ENCODE assay signal across 27 mouse cellular contexts in genomic region chr2:34903191-34903590, GRCm38 (mm10). TPM values are rescaled to one million over a fixed set of nuclear protein-coding genes. Genes with fewer than 3 reads are reported as not detected.
DNase-seq lines count a peak whose midpoint lies in the region; ATAC-seq and TF ChIP-seq lines count a peak whose summit lies in the region.
"Had no signal": no experiment of that assay in that cellular context is flagged by ENCODE, and none has a peak within 500 bp of the region (broad histone marks: within the 10 kb centered on the region; RNA-seq: fewer than 3 reads in every experiment).

No protein-coding gene starts in this region.

- no peaks in the 10 kb centered on the region for H3K9me3 ChIP-seq in liver, embryonic 11.5 days (ENCODE audit: control insufficient read depth, low read length)
- H3K9me3 ChIP-seq in lung, embryonic 16.5 days (ENCODE audit: control insufficient read depth, low read length), result no peaks in the 10 kb centered on the region
- H3K9me3 ChIP-seq: embryonic facial prominence, embryonic 12.5 days; embryonic facial prominence, embryonic 15.5 days; G1E; heart, embryonic 10.5 days; hindbrain, embryonic 12.5 days; hindbrain, embryonic 15.5 days had no signal

- TF ChIP-seq CTCF in liver, adult 2 months (IDR thresholded peaks at IDR 0.05; ENCODE audit: low read depth, low read length), result no peak
- no peak for TF ChIP-seq CTCF in bone marrow, adult 2 months (IDR thresholded peaks at IDR 0.05; ENCODE audit: control insufficient read depth, insufficient read depth, low read length)

- no peak overlapping the region for H3K4me3 ChIP-seq in liver, adult 2 months (ENCODE audit: insufficient read depth, low read depth, low read length)
- no peak overlapping the region for H3K4me3 ChIP-seq in liver, embryonic 11.5 days (ENCODE audit: low read depth, low read length)
- no peak overlapping the region for H3K4me3 ChIP-seq in lung, embryonic 16.5 days (ENCODE audit: low read length)
- H3K4me3 ChIP-seq in bone marrow, adult 2 months (replicated peaks; ENCODE audit: control insufficient read depth, low read depth, low read length), result no peak overlapping the region
- H3K4me3 ChIP-seq: embryonic facial prominence, embryonic 12.5 days; embryonic facial prominence, embryonic 15.5 days; heart, adult 2 months; heart, embryonic 10.5 days; hindbrain, embryonic 12.5 days; hindbrain, embryonic 15.5 days had no signal

- H3K9ac ChIP-seq in liver, adult 2 months (ENCODE audit: low read depth, low read length), result peak overlapping the region; percentile 4; the same call in 1 of the 2 replicates
- no peak overlapping the region for H3K9ac ChIP-seq in liver, embryonic 11.5 days (ENCODE audit: low read depth, low read length)
- H3K9ac ChIP-seq in lung, embryonic 16.5 days (ENCODE audit: low read length), result peak overlapping the region; percentile 26; the same call in 1 of the 2 replicates
- H3K9ac ChIP-seq: embryonic facial prominence, embryonic 15.5 days; forebrain, postnatal 0 days; hindbrain, embryonic 12.5 days; hindbrain, embryonic 15.5 days had no signal

- no peaks in the 10 kb centered on the region for H3K27me3 ChIP-seq in liver, adult 2 months (ENCODE audit: control insufficient read depth, insufficient read depth, low read length)
- no peaks in the 10 kb centered on the region for H3K27me3 ChIP-seq in liver, embryonic 11.5 days (replicated peaks; ENCODE audit: control insufficient read depth, insufficient read depth, low read length)
- no peaks in the 10 kb centered on the region for H3K27me3 ChIP-seq in lung, embryonic 16.5 days (ENCODE audit: control insufficient read depth, insufficient read depth, low read depth, low read length)
- H3K27me3 ChIP-seq: CH12.LX; embryonic facial prominence, embryonic 15.5 days; hindbrain, embryonic 12.5 days; hindbrain, embryonic 15.5 days; Patski had no signal

- WGBS in liver, adult 2 months, result 57% methylated on average over 7 of the region's 7 CpGs
- 84% methylated on average over 7 of the region's 7 CpGs for WGBS in liver, embryonic 11.5 days
- 81% methylated on average over 7 of the region's 7 CpGs for WGBS in lung, embryonic 16.5 days
- 86% methylated on average over 7 of the region's 7 CpGs for WGBS in bone marrow, adult 2 months

- peak overlapping the region; percentile 67 for H3K27ac ChIP-seq in liver, adult 2 months (replicated peaks; ENCODE audit: insufficient read depth, low read depth, low read length)
- H3K27ac ChIP-seq in liver, embryonic 11.5 days (ENCODE audit: low read depth, low read length), result no peak overlapping the region
- H3K27ac ChIP-seq in lung, embryonic 16.5 days (ENCODE audit: low read length), result peak overlapping the region; percentile 44
- H3K27ac ChIP-seq in bone marrow, adult 2 months (ENCODE audit: control insufficient read depth, insufficient read depth, low read depth, low read length, poor library complexity), result 0 out of 2 replicates have a peak overlapping the region, but pooled peaks have one; percentile 11
- H3K27ac ChIP-seq: embryonic facial prominence, embryonic 12.5 days; embryonic facial prominence, embryonic 15.5 days; heart, adult 2 months; heart, embryonic 10.5 days; hindbrain, embryonic 12.5 days; hindbrain, embryonic 15.5 days had no signal

- no peak for ATAC-seq in cerebellum, adult (ENCODE audit: insufficient number of reproducible peaks, low FRiP score, low TSS enrichment)
- ATAC-seq in liver, embryonic 11.5 days (replicated peaks; ENCODE audit: low FRiP score), result no peak
- ATAC-seq in lung, embryonic 16.5 days (ENCODE audit: low read depth), result no peak
- no peak for ATAC-seq in frontal cortex, adult (ENCODE audit: low TSS enrichment)
- ATAC-seq: forebrain, embryonic 14.5 days; forebrain, postnatal 0 days; Patski had no signal

- TF ChIP-seq POLR2A in liver, adult 2 months (IDR thresholded peaks at IDR 0.05; ENCODE audit: extremely low read depth, insufficient read depth, low read length), result no peak
- no peak for TF ChIP-seq POLR2A in bone marrow, adult 2 months (IDR thresholded peaks at IDR 0.05; ENCODE audit: borderline replicate concordance, control insufficient read depth, low read depth, low read length)

- H3K4me1 ChIP-seq in liver, adult 2 months (ENCODE audit: control insufficient read depth, insufficient read depth, low read length), result peaks cover 10% of the 10 kb centered on the region; the same call in 1 of the 2 replicates
- peaks cover 24% of the 10 kb centered on the region for H3K4me1 ChIP-seq in liver, embryonic 11.5 days (replicated peaks; ENCODE audit: control insufficient read depth, insufficient read depth, low read length)
- peaks cover 14% of the 10 kb centered on the region for H3K4me1 ChIP-seq in lung, embryonic 16.5 days (replicated peaks; ENCODE audit: control insufficient read depth, insufficient read depth, low read length)
- H3K4me1 ChIP-seq in bone marrow, adult 2 months (ENCODE audit: control insufficient read depth, insufficient read depth, low read length), result peaks cover 1% of the 10 kb centered on the region

- H3K36me3 ChIP-seq in liver, adult 2 months (ENCODE audit: control insufficient read depth, insufficient read depth, low read length), result no peaks in the 10 kb centered on the region
- no peaks in the 10 kb centered on the region for H3K36me3 ChIP-seq in liver, embryonic 11.5 days (ENCODE audit: control insufficient read depth, insufficient read depth, low read length)
- no peaks in the 10 kb centered on the region; the same call in 1 of the 2 replicates for H3K36me3 ChIP-seq in lung, embryonic 16.5 days (ENCODE audit: control insufficient read depth, insufficient read depth, low read length)
- H3K36me3 ChIP-seq: embryonic facial prominence, embryonic 12.5 days; G1E; hindbrain, embryonic 12.5 days; hindbrain, embryonic 15.5 days had no signal

- peak; percentile 38 for DNase-seq in cerebellum, adult 9-10 months
- peak; percentile 82 for DNase-seq in liver, adult 2 months (ENCODE audit: extremely low read depth, low read depth, low spot score)
- no peak for DNase-seq in liver, embryonic 11.5 days (ENCODE audit: low spot score)
- DNase-seq in lung, postnatal 4 days, result no peak
- DNase-seq: adrenal gland, postnatal 10 days; adrenal gland, postnatal 36 days; B cell, adult 2 months; cerebellum, adult 2 months; forebrain, postnatal 0 days; gastrocnemius, postnatal 25 days; heart, adult 2 months had no signal

- no peaks in the 10 kb centered on the region for H3K79me2 ChIP-seq in liver, adult 2 months (ENCODE audit: control insufficient read depth, insufficient read depth, low read length)

- H3K4me2 ChIP-seq in liver, embryonic 11.5 days, result no peak overlapping the region
- no peak overlapping the region for H3K4me2 ChIP-seq in lung, embryonic 16.5 days (ENCODE audit: low read depth, low read length)
- H3K4me2 ChIP-seq: embryonic facial prominence, embryonic 12.5 days; embryonic facial prominence, embryonic 15.5 days; hindbrain, embryonic 12.5 days; hindbrain, embryonic 15.5 days had no signal

RNA-seq across cellular contexts. Expression of gene Phf19, which starts 10.6 kb away (rescaled TPM):
- total RNA-seq in liver, adult 2 months (2014; rRNA removed), result 0.20 and 0.55 TPM in 2 replicates
- 0.21 and 0.61 TPM in 2 replicates for polyA plus RNA-seq in liver, adult 2 months (2012; rRNA removed)
- polyA plus RNA-seq in liver, embryonic 11.5 days (2014; fragmentation: Nextera tagmentation; extraction: Ambion mirVana), result 4.5 and 5.2 TPM in 2 replicates
- polyA plus RNA-seq in lung, embryonic 16.5 days (2015; fragmentation: Nextera tagmentation; extraction: Ambion mirVana), result 3.4 and 4.6 TPM in 2 replicates
- polyA plus RNA-seq in bone marrow, adult 2 months (2011; ENCODE audit: insufficient read depth, insufficient read length, low replicate concordance, missing spikeins), result 2.5 and 7.1 TPM in 2 replicates

RNA-seq across cellular contexts. Expression of gene Psmd5, which starts 28.4 kb away (rescaled TPM):
- 31.1 and 32.7 TPM in 2 replicates for total RNA-seq in liver, adult 2 months (2014; rRNA removed)
- 15.1 and 18.1 TPM in 2 replicates for polyA plus RNA-seq in liver, adult 2 months (2012; rRNA removed)
- polyA plus RNA-seq in liver, embryonic 11.5 days (2014; fragmentation: Nextera tagmentation; extraction: Ambion mirVana), result 138 and 147 TPM in 2 replicates
- 104 and 106 TPM in 2 replicates for polyA plus RNA-seq in lung, embryonic 16.5 days (2015; fragmentation: Nextera tagmentation; extraction: Ambion mirVana)
- polyA plus RNA-seq in bone marrow, adult 2 months (2011; ENCODE audit: insufficient read depth, insufficient read length, low replicate concordance, missing spikeins), result 30.3 TPM in 2 replicates

RNA-seq across cellular contexts. Expression of gene Cutal, which starts 29.0 kb away (rescaled TPM):
- 48.2 and 48.6 TPM in 2 replicates for total RNA-seq in liver, adult 2 months (2014; rRNA removed)
- 341 and 358 TPM in 2 replicates for polyA plus RNA-seq in liver, adult 2 months (2012; rRNA removed)
- polyA plus RNA-seq in liver, embryonic 11.5 days (2014; fragmentation: Nextera tagmentation; extraction: Ambion mirVana), result 2.5 and 2.7 TPM in 2 replicates
- polyA plus RNA-seq in lung, embryonic 16.5 days (2015; fragmentation: Nextera tagmentation; extraction: Ambion mirVana), result 0.65 and 1.0 TPM in 2 replicates
- polyA plus RNA-seq in bone marrow, adult 2 months (2011; ENCODE audit: insufficient read depth, insufficient read length, low replicate concordance, missing spikeins), result not detected in 2 replicates
- total RNA-seq: CH12.LX; common myeloid progenitor, adult 5-6 weeks; G1E; hematopoietic stem cell, adult 5-6 weeks had no signal
- polyA plus RNA-seq: embryonic facial prominence, embryonic 12.5 days; embryonic facial prominence, embryonic 15.5 days; forebrain, embryonic 11.5 days; G1E had no signal

RNA-seq across cellular contexts. Expression of gene Traf1, which starts 58.4 kb away (rescaled TPM):
- 0.55 and 1.2 TPM in 2 replicates for total RNA-seq in liver, adult 2 months (2014; rRNA removed)
- polyA plus RNA-seq in liver, adult 2 months (2012; rRNA removed), result 0.75 and 1.2 TPM in 2 replicates
- polyA plus RNA-seq in liver, embryonic 11.5 days (2014; fragmentation: Nextera tagmentation; extraction: Ambion mirVana), result 0.38 TPM in 2 replicates
- polyA plus RNA-seq in lung, embryonic 16.5 days (2015; fragmentation: Nextera tagmentation; extraction: Ambion mirVana), result 4.3 and 4.7 TPM in 2 replicates
- 6.7 and 9.8 TPM in 2 replicates for polyA plus RNA-seq in bone marrow, adult 2 months (2011; ENCODE audit: insufficient read depth, insufficient read length, low replicate concordance, missing spikeins)
- polyA plus RNA-seq: G1E had no signal

Comparison
In these comparisons a context has a peak if more than half of its experiments do, and no peak if none do; other contexts are left out.
1. DNase-seq: peak in cerebellum, adult 9-10 months (single experiment) and liver, adult 2 months (single experiment); none in liver, embryonic 11.5 days (single experiment) and lung, postnatal 4 days (0 of 2).
2. RNA of gene Cutal, which starts 29.0 kb away (polyA plus RNA-seq): 341 to 358 TPM in liver, adult 2 months; 2.5 to 2.7 TPM in liver, embryonic 11.5 days, not detected in bone marrow, adult 2 months and 0.65 to 1.0 TPM in lung, embryonic 16.5 days; every median in the first group is over 10 times any median in the second.